Mouse (Mus musculus): ENCODE data around the gene Ncoa3. TPM values are rescaled to one million over a fixed set of nuclear protein-coding genes. Genes with fewer than 3 reads are reported as not detected.
"Not testable (repeated sequence)": the region's sequence is repeated elsewhere in the genome, so short reads cannot be mapped to it uniquely, and the experiment has no call there.

Ncoa3 gene
- 10 to 100 TPM; 13.5 to 13.9 TPM for total RNA-seq (2021)
- long read RNA-seq, experiment 1, partial matches to known transcripts: 0 of 2 reads
- long read RNA-seq, experiment 1, other reads (novel, unspliced or antisense): 2 of 2 reads
- long read RNA-seq, experiment 2, partial matches to known transcripts: 0 of 2 reads
- long read RNA-seq, experiment 2, other reads (novel, unspliced or antisense): 2 of 2 reads

DNA sequence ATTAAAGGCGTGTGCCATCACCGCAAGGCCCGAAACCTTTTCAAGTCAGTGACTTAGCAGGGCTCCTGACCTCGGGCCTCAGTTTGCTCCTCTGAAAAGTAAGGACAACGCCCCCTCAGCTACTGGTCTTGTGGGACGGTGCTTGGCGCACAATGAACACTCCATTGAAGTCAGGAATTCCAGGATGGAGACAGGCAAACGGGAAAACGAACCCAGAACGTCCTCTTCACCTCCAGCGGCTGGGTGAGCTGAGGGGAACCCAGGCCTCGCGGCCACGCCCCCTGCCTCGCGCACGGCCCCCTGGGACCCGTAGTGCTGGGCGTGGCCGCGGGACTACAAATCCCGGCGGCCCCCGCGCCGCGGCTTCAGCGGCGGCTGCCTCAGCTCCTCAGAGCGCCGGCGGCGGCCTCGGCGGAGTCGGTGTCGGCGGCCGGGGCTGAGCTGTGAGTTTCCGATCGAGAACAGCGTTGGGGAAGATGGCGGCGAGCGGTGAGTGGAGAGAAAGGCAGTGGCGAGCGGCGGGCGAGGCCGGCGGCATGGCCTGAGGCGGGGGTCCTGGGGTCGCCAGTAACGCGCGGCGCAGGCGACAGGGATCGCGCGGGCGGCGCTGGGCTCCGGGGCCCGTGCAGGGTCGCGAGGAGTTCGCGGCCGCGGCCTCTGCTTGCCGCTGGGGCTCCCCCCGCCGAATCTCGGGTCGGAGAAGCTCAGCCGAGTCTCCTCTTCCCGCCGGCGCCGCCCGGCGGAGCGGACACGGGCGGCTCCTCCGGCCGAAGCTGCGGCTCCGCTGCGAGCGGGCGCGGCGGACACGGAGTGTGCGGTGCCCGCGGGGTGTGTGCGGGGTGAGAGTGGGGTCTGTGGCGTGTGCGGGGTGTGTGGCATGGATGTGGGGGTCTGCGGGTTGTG, at the start of gene Ncoa3:
Gene Ncoa3, plus strand, starts transcription at position 367 of the 903 bp plus-strand sequence.
- DNase-seq: peak; percentile 85 to 92
- intact Hi-C loops (cut with DNase I): loop anchor here (2.0 to 5.0 kb wide), 2 partner anchors 55 to 794 kb away; no protein-coding TSS in a partner anchor

DNA sequence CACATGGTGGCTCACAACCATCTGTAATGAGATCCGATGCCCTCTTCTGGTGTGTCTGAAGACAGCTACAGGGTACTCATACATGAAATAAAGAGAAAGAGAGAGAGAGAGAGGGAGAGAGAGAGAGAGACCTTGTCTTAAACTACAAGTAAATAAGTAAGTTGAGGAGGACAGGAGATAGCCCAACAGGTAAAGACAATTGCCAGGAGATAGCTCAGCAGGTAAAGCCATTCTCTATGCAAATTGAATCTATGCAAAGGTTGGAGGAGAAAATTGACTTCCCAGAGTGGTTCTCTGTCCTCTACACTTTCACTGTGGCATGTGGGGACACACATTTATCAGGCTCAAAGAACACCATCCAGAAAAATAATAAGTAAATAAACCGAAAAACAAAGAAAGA, 49.3 kb upstream of the Ncoa3 start:
- intact Hi-C loops (cut with DNase I): no loop called here
- no peak for DNase-seq

GRCm38 (mm10) chr2:165944576-165945351, 47.7 kb upstream of the Ncoa3 start:
- intact Hi-C loops (cut with DNase I): no loop called here

GRCm38 (mm10) chr2:165946046-165946564, 46.3 kb upstream of the Ncoa3 start:
- intact Hi-C loops (cut with DNase I): no loop called here
- no peak for DNase-seq

More at GRCm38 (mm10) chr2:165944576-165945351, 47.7 kb upstream of the Ncoa3 start:
- DNase-seq: no peak

GRCm38 (mm10) chr2:165948007-165948406, 44.4 kb upstream of the Ncoa3 start:
- intact Hi-C loops (cut with DNase I): no loop called here
- DNase-seq: no peak

GRCm38 (mm10) chr2:165948785-165949184, 43.7 kb upstream of the Ncoa3 start:
- intact Hi-C loops (cut with DNase I); DNase-seq: not testable (repeated sequence)

DNA sequence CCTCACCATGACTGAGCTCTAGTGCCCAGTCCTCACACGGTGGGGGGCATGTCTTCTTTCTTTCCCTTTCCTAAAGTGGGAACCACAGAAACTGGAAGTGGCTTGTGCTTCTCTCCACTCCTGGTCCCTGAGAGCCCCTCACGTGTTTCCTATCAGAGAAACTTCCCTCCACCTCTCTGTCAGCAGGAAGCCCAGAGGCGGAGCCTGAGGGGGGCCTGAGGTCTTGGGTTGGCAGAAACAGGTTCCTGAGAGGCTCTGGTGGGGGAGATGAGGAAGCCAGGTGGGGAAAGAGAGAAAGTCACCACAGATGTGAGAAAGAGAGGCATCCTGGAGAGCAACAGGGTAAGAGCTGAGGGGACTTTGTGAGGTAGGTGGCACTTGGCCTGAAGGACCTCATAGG, 42.7 kb upstream of the Ncoa3 start:
- intact Hi-C loops (cut with DNase I): no loop called here
- DNase-seq: no peak

DNA sequence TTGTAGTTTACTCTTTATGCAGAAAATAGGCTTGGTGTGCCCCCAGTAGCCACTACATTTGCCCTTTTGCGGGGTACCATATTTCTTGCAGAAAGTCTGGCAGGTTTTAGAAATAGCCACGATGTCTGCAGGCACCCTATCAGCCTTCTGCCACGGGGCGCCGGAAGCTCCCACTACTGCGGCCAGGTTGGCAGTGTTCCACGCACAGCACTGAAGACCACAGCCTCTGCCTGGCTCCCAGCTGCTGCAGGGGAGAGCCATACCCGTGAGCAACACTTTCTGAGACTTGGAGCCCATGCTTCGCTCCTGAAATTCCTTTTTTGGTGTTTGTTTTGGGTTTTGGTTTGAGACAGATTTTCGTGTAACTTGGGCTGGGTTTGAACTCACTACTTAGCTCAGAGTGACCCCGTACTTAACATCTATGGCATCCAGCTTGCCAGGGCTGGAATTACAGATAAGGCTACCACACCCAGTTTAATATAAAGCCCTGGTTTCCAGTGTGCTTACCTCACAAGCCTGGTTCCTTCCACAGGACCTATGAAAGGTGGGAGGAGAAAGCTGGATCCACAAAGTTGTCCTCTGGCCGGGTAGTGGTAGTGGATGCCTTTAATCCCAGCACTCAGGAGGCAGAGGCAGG, 40.9 kb upstream of the Ncoa3 start:
- intact Hi-C loops (cut with DNase I): no loop called here
- DNase-seq: no peak

DNA sequence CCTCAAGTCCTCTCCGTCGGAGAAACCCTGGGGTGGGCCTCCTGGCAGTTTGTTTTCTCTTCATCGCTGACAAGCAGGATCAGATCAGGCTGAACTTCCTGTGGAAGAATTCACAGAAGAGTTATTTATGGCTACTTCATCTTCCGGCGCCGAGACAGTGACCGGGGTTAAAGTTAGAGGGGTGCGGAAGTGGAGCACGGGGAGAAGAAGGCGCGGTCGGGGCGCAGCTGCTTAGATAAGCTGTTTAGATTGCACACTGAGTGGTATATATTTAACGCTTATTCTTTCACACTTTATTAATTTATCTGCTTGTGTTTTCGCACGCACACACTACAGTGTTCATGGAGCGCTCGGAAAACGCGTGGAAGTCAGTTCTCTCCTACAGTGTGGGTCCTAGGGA, 37.6 kb upstream of the Ncoa3 start:
- DNase-seq: no peak
- intact Hi-C loops (cut with DNase I): no loop called here

- intact Hi-C loops (cut with DNase I): no loop called here
- DNase-seq: no peak
Measured at GRCm38 (mm10) chr2:165955386-165955785, 37.0 kb upstream of the Ncoa3 start.

- intact Hi-C loops (cut with DNase I): no loop called here
- DNase-seq: no peak
Measured at GRCm38 (mm10) chr2:165956096-165956740, 36.2 kb upstream of the Ncoa3 start.

DNA sequence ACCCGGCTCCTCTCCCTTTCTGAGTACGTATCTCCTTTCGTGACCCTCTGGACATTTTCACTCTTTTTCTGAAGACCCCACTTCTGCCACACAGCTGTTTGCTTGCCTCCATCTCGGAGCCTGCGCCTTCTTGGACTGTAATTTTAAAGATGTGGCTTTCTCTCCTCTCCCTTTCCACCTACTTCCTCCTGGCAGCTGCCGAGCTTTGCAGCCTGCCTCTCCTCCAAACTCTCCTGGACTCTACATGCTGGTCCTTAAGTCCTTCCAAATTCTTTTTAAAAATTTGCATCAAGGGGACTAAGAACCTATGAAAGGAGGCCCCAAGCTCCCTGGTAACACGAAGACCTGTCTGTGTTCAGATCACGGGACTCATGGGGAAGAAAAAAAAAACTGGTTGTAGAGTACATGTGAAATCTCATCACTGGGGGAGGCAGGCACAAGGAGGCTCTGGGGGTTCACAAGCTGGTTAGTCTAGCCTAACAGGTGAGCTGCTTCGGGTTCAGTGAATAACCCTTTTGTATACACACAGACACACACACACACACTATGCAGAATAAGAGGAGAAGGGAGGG, 35.1 kb upstream of the Ncoa3 start:
- DNase-seq: no peak
- intact Hi-C loops (cut with DNase I): no loop called here

DNA sequence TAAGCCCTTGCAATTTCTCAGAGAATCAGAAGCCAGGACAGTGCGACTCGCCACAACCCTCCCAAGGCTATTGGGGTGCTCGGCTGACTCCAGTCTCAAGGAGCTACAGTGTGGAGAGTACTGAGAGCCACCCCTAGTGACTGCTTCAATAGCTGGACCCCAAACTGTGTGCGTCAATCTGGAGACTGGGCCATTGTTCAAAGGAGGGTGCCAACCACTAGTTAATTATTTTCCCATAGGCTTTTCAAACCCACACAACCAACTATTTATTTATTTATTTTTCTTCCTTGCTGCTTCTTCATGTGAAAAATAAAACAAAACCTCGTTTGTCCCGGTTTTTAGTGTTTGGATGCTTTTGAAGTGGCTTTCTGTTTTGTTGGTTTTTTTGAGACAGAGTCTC, 33.9 kb upstream of the Ncoa3 start:
- no peak for DNase-seq
- intact Hi-C loops (cut with DNase I): no loop called here

DNA sequence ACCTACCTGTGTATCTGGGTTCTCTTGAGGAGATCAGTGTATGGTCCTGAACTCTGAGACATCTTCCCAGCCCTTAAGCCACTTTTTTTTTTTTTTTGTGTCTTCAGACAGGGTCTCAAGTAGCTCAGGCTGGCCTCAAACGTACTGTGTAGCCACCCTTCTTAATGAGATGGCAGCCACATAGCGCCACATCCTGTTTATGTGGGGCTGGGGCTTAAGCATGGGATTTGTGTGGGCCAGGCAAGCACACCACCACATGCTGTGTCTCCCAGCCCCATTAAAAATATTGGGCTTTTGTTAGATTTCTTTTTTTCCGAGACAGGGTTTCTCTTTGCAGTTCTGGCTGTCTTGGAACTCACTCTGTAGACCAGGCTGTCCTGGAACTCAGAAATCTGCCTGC, 31.7 kb upstream of the Ncoa3 start:
- DNase-seq: no peak

GRCm38 (mm10) chr2:165962824-165963223, 29.6 kb upstream of the Ncoa3 start:
- DNase-seq: no peak
- intact Hi-C loops (cut with DNase I): no loop called here

More for the DNA sequence above, 31.7 kb upstream of the Ncoa3 start:
- intact Hi-C loops (cut with DNase I): no loop called here

- DNase-seq: no peak
- intact Hi-C loops (cut with DNase I): no loop called here
Measured at GRCm38 (mm10) chr2:165964121-165964520, 28.3 kb upstream of the Ncoa3 start.

DNA sequence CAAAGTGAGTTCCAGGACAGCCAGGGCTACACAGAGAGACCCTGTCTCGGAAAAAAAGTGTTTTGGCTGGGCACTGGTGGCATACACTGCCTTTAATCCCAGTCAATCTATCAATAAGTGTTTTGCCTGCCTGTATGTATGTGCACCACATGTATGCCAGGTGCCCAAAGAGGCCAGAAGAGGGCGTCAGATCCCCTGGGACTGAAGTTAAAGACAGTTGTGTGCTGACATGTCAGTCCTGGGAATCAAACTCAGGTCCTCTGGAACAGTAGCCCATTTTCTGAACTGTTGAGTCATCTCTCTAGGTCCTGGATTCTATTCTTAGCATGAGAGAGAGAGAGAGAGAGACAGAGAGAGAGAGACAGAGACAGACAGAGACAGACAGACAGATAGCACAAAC, 25.4 kb upstream of the Ncoa3 start:
- DNase-seq: no peak
- intact Hi-C loops (cut with DNase I): no loop called here

GRCm38 (mm10) chr2:165967823-165968555, 24.4 kb upstream of the Ncoa3 start:
- no peak for DNase-seq
- intact Hi-C loops (cut with DNase I): no loop called here

- DNase-seq: no peak
- intact Hi-C loops (cut with DNase I): no loop called here
Measured at GRCm38 (mm10) chr2:165968876-165969275, 23.6 kb upstream of the Ncoa3 start.
